Mouse (Mus musculus): ENCODE measurements around the gene Speer4e.
"Not testable (repeated sequence)": the region's sequence is repeated elsewhere in the genome, so short reads cannot be mapped to it uniquely, and the experiment has no call there.

Speer4e gene

DNA sequence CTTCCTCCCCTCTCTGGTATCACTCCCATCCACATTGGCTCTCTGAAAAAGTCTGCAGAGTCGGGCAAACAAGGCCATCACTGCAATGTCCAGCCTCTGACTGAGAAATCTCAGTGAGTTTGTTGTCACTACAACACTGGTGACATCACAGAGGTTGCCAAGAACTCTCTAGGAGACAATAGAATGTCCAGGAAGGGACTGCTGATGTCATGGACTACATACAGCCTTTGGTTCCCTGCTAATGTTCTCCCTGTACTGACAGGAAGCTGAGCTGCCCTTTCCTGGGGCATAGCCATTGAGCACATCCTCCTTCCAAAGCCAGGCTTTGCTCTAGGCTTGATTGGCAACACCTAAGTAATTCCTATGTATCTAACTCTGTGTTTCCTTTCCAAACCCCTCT lies at the start of gene Speer4e:
Gene Speer4e, minus strand, starts transcription at position 101 of the 400 bp plus-strand sequence.
- DNase-seq: not testable (repeated sequence)

DNA sequence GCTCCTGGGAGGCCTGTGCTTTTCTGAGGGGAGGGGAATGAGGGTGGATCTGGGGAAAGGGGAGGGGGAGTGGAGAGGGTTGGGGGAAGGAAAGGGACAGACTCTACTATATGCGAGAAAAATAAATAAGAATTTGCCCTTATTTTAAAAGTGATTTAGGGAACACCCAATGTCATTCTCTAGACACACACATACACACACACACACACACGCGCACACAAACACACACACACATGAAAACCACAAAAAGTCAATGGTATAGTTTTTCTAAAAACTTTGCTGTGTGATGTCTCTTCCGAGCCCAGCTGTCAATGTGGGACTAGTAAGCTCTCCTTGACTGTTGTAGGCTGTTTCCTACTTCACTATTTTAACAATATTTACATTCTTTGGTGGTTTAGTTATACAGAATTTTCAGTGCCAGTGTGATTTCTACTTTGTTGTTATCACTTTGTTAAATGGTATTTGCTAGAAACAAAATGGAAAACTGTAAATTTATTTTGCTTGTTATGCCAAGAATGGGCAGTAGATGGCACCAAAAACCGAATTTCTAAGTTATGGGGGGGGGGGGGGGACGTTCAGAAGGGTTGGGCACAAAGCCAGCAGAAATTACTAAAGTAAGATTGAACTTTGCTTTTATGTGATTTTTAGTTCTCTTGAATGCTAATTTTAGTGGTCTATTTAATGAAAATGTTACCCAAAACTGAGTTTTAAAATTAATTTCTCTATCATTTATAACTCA lies 48.6 kb upstream of the Speer4e start:
- not testable (repeated sequence) for DNase-seq

DNA sequence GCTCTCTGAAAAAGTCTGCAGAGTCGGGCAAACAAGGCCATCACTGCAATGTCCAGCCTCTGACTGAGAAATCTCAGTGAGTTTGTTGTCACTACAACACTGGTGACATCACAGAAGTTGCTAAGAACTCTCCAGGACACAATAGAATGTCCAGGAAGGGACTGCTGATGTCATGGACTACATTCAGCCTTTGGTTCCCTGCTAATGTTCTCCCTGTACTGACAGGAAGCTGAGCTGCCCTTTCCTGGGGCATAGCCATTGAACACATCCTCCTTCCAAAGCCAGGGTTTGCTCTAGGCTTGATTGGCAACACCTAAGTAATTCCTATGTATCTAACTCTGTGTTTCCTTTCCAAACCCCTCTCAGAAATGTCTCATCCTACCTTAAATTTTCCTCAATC lies 40.6 kb upstream of the Speer4e start, which contains the start of gene Gm10354:
Gene Gm10354, minus strand, starts transcription at position 101 of the 400 bp plus-strand sequence.
- DNase-seq: not testable (repeated sequence)

DNA sequence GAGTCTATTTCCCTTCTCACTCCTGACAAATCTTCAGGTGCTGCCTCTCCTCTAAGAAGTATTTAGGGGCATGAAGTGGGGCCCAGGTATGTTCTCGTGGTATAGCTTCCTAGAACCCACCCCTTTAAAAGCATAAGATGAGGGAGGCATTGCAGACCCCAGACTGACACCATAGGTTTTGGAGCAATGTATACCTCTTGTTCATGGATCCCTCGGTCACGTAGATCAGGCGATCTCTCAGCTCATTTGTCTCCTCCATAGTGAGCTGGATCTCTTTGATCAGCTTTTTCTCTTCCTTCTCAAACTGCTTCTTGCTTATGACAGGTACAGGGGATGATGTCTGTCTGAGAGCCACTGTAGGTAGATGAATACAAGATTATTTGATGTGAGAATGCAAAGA lies 39.1 kb upstream of the Speer4e start:
- DNase-seq: not testable (repeated sequence)

DNA sequence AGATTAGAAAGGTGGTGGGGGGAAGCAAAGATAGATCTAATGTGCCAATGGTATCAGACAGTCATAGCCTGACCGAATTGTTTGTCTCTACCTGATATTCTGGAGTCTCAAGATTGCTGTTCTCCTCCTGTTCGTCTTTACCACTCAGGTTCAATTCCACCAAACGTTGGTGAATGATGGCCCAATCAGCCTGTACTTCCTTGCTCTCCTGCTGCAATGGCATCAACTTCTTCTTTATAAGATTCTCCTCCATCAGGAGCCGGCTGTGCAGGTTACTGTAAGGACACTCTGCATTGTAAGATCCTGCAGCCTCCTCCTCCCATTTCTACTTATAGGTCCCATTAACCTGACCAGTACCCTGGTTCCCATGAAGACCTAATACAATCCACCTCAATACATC lies 37.1 kb upstream of the Speer4e start:
- DNase-seq: not testable (repeated sequence)

DNA sequence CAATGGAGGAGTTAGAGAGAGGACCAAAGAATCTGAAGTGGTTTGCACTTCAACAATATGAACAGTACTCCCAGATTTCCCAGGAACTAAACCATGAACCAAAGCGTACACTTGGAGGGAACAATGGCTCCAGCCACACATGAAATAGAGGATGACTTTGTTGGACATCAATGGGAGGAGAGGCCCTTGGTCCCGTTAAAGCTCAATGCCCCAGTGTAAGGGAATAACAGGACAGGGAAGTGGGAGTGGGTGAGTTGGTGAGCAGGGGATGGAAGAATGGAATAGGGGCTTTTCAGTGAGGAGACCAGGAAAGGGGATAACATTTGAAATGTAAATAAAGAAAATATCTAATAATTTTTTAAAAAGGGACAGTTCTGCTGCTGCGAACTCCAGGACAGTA lies 34.6 kb upstream of the Speer4e start:
- DNase-seq: peak; percentile 4

DNA sequence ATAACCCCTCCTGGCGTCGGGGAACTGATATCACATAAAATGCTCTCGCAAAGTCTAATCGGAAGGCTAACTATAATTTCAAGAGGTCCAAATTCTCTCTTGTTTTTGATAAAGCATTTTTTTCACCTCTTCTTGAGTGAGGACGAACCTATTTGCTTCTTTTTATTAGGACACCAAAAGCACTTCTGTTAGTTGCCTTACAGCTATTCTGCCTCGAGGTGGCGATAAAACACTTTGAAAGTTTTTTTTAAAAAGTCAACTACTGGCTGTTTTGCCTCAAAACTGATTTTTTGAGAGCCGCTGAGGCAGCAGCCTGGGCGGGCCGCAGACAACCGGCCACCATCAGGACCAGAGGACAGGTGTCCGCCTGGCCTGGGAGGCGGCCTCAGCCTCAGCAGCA lies 25.6 kb upstream of the Speer4e start:
- DNase-seq: not testable (repeated sequence)

DNA sequence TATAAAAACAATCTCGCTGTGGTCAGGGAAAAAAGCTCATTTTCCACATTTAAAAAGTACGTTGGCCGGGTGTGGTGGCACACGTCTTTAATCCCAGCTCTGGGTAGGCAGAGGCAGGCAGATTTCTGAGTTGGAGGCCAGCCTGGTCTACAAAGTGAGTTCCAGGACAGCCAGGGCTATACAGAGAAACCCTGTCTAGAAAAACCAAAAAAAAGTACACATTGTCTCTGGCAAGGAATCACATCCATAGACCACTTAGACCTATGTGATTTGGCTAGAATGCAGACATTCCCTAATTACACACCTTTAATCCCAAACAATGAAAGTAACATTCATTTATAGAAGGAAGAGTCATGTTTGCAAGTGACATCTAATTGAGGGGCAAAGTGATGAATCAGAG lies 23.3 kb upstream of the Speer4e start:
- not testable (repeated sequence) for DNase-seq

DNA sequence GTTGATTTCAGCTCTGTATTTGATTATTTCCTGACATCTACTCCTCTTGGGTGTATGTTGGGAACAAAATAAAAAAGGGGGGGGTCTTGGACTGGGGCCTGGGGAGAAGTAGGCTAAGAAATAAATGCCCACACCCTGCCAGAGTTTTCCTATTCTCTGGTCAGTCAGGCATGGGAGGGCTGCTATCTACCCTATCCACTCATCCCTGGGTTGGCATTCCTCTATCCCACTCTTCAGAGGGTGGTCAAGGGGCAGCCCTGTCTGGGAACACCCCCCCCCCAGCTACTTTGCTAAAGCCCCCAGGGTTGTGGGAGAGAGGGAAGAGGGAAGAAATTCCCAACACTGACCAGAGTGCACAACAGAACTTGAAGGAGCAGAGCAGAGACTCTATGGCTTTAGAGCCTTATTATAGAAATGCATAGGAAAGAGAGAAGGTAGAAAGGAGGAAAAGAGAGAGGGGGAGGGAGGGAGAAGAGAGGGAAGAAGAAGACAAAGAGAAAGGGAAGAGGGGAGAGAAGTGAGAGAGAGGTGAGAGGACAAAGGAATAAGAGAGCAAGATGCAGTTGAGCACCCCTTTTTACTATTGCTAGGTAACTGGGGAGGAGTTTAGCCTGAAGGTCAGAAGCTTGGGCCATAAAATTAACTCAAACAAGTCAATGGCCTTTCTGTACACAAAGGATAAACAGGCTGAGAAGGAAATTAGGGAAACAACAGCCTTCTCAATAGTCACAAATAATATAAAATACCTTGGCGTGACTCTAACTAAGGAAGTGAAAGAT lies 17.9 kb upstream of the Speer4e start:
- DNase-seq: not testable (repeated sequence)

DNA sequence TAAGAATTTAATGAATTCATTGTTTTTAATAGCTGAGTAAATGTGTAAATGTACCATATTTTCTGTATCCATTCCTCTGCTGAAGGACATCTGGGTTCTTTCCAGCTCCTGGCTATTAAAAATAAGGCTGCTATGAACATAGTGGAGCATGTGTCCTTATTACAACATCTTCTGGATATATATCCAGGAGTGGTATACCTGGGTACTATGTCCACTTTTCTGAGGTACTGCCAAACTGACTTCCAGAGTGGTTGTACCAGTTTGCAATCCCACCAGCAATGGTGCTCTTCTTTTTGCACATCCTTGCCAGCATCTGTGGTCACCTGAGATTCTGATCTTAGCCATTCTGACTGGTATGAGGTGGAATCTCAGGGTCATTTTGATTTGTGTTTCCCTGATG lies 15.4 kb upstream of the Speer4e start:
- DNase-seq: not testable (repeated sequence)

DNA sequence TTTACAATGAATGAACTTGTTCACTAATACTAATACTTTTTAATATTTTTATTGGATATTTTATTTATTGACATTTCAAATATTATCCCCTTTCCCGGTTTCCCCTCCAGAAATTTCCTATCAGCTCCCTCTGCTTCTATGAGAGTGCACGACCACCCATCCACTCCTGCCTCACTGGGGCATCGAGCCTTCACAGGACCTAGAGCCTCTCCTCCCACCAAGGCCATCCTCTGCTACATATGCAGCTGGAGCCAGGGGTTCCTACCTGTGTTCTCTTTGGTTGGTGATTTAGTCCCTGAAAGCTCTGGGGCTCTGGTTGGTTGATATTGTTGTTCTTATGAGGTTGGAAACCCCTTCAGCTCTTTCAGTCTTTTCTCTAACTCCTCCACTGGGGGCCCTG lies 14.5 kb upstream of the Speer4e start:
- not testable (repeated sequence) for DNase-seq

DNA sequence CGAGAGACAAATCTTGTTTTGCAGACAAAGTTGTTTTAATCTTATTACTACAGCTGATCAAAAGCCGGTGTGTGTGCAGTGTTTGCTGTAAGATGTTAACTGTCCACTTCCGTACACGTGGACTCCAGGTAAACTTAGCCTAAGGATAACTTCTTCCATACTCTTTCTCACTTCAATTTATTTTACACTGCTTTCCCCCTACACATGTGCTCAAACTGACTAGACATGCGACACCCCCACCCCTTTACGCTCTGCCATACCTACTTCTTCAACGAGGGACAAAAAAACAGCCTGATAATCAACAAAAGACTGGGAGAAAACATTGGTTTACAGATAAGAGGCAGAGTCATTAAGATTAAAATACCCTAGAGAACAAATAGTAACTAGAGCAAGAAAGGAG lies 13.6 kb upstream of the Speer4e start:
- DNase-seq: not testable (repeated sequence)

DNA sequence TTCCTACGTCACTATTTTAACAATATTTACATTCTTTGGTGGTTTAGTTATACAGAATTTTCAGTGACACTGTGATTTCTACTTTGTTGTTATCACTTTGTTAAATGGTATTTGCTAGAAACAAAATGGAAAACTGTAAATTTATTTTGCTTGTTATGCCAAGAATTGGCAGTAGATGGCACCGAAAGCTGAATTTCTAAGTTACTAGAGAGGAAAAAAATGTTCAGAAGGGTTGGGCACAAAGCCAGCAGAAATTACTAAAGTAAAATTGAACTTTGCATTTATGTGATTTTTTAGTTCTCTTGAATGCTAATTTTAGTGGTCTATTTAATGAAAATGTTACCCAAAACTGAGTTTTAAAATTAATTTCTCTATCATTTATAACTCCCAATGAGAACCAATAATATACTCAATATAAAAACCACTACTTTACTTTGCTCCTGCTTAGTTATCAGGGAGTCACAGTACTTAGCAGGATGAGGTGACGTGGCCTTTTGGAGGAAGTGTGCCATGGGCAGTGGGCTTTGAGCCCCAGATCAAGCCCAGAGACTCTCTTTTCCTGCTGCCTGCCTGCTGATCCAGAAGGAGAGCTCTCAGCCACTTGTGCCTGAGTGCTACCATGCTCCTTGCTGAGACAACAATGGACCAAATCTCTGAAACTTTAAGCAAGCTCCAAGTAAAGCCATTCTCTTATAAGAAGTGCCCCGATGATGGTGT lies 9.4 kb upstream of the Speer4e start:
- DNase-seq: not testable (repeated sequence)

DNA sequence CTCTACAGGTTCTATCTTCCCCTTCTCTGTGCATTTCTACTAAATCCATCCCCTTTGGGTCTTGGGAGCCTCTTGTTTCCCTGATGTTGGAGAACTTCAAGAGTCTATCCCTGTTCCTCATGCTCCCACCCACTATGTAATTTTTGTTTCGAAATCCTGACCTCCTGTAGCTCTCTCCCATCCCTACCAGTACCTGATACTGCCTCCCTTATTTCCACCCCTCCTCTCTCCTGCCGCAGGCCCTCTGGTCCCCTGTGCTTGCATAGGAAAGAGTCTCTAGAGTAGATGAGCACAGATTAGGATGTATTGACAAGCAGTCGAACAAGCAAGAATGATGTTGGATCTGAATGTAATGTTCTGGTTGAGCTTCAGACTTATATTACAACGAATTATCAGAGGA lies 7.3 kb upstream of the Speer4e start:
- not testable (repeated sequence) for DNase-seq

DNA sequence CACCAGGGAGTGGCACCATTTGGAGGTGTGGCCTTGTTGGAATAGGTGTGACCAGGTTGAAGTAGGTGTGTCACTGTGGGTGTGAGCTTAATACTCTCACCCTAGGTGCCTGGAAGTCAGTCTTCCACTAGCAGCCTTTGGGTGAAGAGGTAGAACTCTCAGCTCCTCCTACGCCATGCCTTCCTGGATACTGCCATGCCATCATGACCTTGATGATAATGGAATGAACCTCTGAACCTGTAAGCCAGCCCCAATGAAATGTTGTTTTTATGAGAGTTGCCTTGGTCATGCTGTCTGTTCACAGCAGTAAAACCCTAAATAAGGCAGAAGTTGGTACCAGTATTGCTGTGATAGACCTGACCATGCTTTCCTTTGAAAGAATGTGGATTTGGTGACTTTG lies 2.8 kb upstream of the Speer4e start:
- DNase-seq: not testable (repeated sequence)

DNA sequence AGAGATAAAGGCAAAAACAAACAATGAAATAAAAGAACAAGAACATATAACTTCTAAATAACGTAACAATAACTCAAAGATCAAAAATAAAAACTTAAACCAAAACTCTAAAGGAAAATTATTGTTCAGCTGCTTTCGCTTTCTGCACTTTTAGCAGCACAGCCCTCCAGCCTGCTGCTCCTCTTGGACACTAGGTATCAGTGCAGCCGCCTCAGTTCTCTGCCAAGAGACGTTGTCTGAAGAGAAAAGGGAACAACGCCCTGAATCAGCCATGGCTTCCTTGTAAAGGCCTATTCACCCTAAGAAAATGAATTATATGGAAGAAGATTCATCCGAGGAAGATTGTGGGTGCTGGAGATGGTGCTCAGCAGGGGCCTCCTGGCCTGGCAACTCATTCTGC lies 4.5 kb downstream of the Speer4e start:
- not testable (repeated sequence) for DNase-seq

DNA sequence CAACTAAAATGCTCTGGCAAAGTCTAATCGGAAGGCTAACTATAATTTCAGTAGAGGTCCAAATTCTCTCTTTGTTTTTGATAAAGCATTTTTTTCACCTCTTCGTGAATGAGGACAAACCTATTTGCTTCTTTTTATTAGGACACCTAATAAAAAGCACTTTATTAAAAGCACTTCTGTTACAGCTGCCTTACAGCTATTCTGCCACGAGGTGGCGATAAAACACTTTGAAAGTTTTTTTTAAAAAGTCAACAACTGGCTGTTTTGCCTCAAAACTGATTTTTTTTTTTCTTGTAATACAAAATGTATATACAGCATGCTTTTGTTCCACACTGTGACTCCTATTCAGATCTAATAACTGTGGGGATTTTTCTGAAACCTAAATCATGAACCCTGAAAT lies 11.2 kb downstream of the Speer4e start:
- DNase-seq: not testable (repeated sequence)

DNA sequence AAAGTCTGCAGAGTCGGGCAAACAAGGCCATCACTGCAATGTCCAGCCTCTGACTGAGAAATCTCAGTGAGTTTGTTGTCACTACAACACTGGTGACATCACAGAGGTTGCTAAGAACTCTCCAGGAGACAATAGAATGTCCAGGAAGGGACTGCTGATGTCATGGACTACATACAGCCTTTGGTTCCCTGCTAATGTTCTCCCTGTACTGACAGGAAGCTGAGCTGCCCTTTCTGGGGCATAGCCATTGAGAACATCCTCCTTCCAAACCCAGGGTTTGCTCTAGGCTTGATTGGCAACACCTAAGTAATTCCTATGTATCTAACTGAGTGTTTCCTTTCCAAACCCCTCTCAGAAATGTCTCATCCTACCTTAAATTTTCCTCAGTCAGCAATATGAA lies 23.4 kb downstream of the Speer4e start, which contains the start of gene Gm9758:
Gene Gm9758, minus strand, starts transcription at position 101 of the 400 bp plus-strand sequence.
- DNase-seq: not testable (repeated sequence)

DNA sequence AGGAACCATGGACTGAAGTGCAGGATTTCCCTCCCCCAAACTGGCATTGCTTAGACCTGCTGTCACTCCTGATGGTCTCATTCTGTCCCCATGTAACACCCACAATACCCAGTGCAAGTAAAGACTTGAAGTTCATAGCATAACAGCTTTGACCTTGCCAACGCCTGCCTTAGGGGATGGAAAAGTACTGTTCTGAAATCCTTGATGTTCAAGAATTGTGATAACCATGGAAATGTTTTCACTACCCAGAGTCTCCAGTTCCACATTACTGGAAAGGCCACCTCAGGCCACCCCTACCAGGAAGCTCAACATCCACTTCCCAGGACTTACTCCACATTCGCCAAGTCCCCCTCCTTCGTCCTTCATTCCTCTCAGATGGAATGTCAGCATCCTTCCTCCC lies 23.9 kb downstream of the Speer4e start:
- DNase-seq: not testable (repeated sequence)

DNA sequence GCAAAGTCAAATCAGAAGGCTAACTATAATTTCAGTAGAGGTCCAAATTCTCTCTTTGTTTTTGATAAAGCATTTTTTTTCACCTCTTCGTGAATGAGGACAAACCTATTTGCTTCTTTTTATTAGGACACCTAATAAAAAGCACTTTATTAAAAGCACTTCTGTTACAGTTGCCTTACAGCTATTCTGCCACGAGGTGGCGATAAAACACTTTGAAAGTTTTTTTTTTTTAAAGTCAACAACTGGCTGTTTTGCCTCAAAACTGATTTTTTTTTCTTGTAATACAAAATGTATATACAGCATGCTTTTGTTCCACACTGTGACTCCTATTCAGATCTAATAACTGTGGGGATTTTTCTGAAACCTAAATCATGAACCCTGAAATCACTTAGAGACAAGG lies 34.7 kb downstream of the Speer4e start:
- not testable (repeated sequence) for DNase-seq

DNA sequence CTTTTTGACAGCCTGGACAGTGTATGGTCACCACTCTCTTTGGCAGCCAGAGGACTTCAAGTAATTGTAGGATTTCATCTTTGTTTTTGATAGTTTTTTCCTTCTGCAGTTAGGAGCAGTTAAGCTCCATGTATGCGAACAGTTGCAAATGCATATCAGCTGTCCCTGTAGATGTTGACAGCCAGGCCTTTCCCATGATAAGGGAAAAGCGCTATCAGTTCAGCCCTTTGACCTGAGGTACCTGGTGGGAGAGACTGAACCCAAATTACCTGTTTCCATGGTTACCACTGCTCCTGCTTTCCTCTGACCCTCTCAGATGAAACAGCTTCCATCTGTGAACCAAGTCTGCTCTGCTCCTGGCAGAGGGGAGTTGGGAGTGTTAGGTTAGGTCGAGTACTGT lies 46.0 kb downstream of the Speer4e start:
- DNase-seq: no peak

DNA sequence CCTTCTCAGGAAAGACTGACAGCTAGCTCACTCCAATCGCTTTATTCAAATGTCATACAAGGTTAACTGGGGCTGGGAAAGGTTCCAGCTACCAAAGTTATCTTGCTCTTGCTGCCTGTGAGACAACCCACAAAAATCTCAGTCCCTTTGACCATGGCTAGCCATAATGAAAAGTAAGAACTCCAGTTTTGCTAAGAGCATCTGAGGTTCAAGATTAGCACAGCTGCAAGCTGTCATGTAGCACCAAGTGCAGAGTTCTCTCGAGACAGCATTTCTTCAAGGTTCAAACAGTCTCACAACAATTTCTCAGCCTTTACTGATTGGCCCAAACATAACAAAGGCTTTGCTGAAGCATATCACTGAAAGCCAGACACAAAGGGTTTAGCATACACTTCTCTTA lies 52.9 kb downstream of the Speer4e start:
- DNase-seq: not testable (repeated sequence)
